Mouse (Mus musculus) embryonic facial prominence, embryonic 15.5 days (tissue): ENCODE measurements at regions not wholly inside any gene's neighbourhood (a gene's known extent, or its start where the extent isn't known, plus 50 kb on each side); places are given as distances from the start of the nearest gene placed in this dataset.

ENCODE experiments used
- ATAC-seq: fragments of 200-750 bp; cut with Nextera tagmentation; 2 replicates; pipeline ENCODE4 v1.8.0; 2017; ENCODE audit warnings: low read depth, moderate TSS enrichment; ENCODE audit not compliant: insufficient number of reproducible peaks, low FRiP score, low TSS enrichment
- H3K27ac ChIP-seq: fragments of 300-500 bp; sonication (generic); replicated peaks from 2 replicates; pipeline ENCODE4 v1.5.1; 2015; ENCODE audit warnings: mild to moderate bottlenecking, inconsistent platforms
- H3K27me3 ChIP-seq: fragments of 300-500 bp; sonication (generic); 2 replicates; pipeline ENCODE4 v1.6.1; 2015; ENCODE audit warnings: inconsistent platforms
- H3K36me3 ChIP-seq: fragments of 300-500 bp; sonication (generic); 2 replicates; pipeline ENCODE4 v1.6.1; 2015; ENCODE audit warnings: mild to moderate bottlenecking, inconsistent platforms
- H3K4me1 ChIP-seq: fragments of 300-500 bp; sonication (generic); 2 replicates; pipeline ENCODE4 v1.6.1; 2015; ENCODE audit warnings: inconsistent platforms
- H3K4me2 ChIP-seq: fragments of 300-500 bp; sonication (generic); replicated peaks from 2 replicates; pipeline ENCODE4 v1.6.1; 2015; ENCODE audit warnings: mild to moderate bottlenecking, inconsistent platforms
- H3K4me3 ChIP-seq: fragments of 300-500 bp; sonication (generic); replicated peaks from 2 replicates; pipeline ENCODE4 v1.5.1; 2015; ENCODE audit warnings: mild to moderate bottlenecking, inconsistent platforms
- H3K9ac ChIP-seq: fragments of 300-500 bp; sonication (generic); 2 replicates; pipeline ENCODE4 v1.6.1; 2015; ENCODE audit warnings: inconsistent platforms
- H3K9me3 ChIP-seq: fragments of 300-500 bp; sonication (generic); replicated peaks from 2 replicates; pipeline ENCODE4 v1.6.1; 2016; ENCODE audit warnings: inconsistent platforms
- WGBS: fragments of 180-500 bp; shearing (Covaris S2); methylation state at CpG from one replicate; pipeline ENCODE4 v1.1.7; 2015; 5-methylcytosine and 5-hydroxymethylcytosine counted together

DNA sequence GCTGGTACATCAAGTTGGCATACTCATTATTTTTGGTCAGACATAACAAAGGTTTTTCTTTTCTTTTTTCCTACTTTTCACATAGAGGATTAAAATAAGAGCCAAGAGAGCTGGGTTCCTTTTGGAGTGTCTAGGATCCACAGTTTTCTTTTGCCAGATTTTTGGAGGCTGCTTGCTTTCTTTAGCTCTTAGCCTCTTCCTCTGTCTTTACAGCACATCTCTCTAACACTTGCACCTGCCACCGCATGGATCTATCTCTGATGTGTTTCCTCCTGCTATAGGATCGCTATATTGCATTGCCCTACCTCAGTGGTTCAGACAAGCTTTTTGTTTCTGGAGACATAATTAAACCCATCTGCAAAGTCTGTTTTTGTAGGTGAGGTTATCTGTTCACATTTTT, 339.9 kb downstream of the Rpl10l start:
- Histone ChIP-seq H3K27me3 (no peaks in the 10 kb centered on the region), H3K4me1 (no peaks in the 10 kb centered on the region), H3K27ac (no peak overlapping the region), H3K36me3 (no peaks in the 10 kb centered on the region), H3K4me2 (no peak overlapping the region), H3K9ac (no peak overlapping the region), H3K4me3 (no peak overlapping the region), H3K9me3 (no peaks in the 10 kb centered on the region)
- ATAC-seq: no peak
- 85% methylated on average over 2 of the region's 2 CpGs for WGBS

DNA sequence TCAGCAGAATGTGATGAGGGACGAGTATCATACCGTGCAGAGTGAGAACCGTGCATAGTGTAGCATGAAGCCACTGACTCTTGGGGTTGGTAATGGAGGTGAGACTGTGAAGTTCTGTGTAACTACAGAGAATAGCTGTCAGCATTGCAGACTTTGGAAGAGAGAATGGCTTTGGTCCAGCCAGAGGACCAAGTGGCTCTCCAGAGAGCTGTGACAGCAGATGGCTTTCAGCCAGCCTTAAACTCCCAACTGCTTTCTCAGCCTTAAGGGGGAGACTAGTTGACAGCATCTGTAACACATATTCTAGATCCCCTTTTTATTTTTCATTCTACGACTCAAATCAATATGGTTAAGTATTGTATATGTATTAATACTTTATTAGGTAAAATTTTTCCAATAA, 342.0 kb downstream of the Rpl10l start:
- no peak overlapping the region for H3K27ac ChIP-seq

DNA sequence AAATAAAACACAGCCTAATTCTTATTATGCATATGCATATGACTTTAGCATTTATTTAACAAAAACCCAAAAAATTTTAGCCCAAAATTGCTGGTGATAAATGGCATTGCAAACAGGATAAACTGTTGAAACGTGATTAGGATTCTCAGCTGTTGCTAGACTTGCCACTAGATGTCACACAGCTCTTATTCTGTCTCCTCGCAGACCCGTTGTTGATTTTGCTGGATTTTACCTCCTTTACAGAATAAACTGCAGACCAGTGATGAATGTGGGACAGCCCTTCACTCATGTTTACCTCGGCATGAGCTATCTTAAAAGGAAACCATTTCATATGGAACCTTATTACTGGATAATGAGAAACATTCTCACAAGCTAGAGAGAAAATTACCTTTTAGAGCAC, 352.4 kb downstream of the Rpl10l start:
- H3K36me3 ChIP-seq: no peaks in the 10 kb centered on the region
- no peaks in the 10 kb centered on the region for H3K27me3 ChIP-seq
- WGBS: 10% methylated on average over 4 of the region's 4 CpGs
- H3K4me3 ChIP-seq: no peak overlapping the region
- H3K27ac ChIP-seq: no peak overlapping the region
- no peak for ATAC-seq
- H3K4me1 ChIP-seq: no peaks in the 10 kb centered on the region
- no peak overlapping the region for H3K9ac ChIP-seq
- H3K9me3 ChIP-seq: no peaks in the 10 kb centered on the region
- 0 out of 2 replicates have a peak overlapping the region, but pooled peaks have one; percentile 25 for H3K4me2 ChIP-seq

More for the DNA sequence above, 342.0 kb downstream of the Rpl10l start:
- no peaks in the 10 kb centered on the region for H3K4me1 ChIP-seq
- no peak overlapping the region for H3K4me3 ChIP-seq
- no peak overlapping the region for H3K4me2 ChIP-seq
- ATAC-seq: no peak
- no peaks in the 10 kb centered on the region for H3K9me3 ChIP-seq
- no peak overlapping the region for H3K9ac ChIP-seq
- no peaks in the 10 kb centered on the region for H3K27me3 ChIP-seq
- 76% methylated on average over 4 of the region's 4 CpGs for WGBS
- no peaks in the 10 kb centered on the region for H3K36me3 ChIP-seq

DNA sequence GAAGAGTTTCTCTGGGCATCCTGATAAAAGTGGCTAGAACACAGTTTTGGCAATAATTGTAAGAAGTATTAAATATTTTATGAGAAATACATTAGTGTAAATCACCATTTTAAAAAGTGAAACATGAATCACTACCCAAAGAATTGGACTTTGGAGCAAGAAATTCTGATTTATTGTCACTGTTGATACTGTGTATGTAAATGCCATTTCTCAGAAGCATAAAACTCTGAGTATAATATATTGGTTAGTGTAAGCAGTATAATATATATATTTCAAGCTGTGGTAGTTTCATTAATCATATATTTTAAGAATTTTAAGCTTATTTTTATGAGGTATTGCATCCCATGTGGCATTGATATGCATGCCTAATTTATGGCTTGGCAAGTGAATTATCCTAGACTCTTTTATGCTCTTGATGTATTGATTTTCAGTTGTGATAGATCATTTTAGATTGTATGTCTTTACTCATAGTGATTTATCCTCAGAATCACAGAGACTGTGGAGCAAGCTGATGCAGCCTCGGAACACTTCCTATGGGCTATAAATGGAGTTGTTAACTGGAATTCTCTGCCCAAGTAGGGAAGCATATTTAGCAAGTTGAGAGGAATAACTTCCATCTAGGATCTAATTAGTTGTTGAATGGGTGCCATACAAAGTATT, 354.4 kb downstream of the Rpl10l start:
- 75% methylated on average over 1 of the region's 1 CpGs for WGBS
- H3K27ac ChIP-seq: no peak overlapping the region
- no peak overlapping the region for H3K9ac ChIP-seq
- no peak overlapping the region for H3K4me2 ChIP-seq
- H3K4me1 ChIP-seq: no peaks in the 10 kb centered on the region
- ATAC-seq: no peak
- no peak overlapping the region for H3K4me3 ChIP-seq
- no peaks in the 10 kb centered on the region for H3K9me3 ChIP-seq
- H3K27me3 ChIP-seq: no peaks in the 10 kb centered on the region
- no peaks in the 10 kb centered on the region for H3K36me3 ChIP-seq
